Mouse (Mus musculus): ENCODE data around the gene Myo1f. TPM values are rescaled to one million over a fixed set of nuclear protein-coding genes. Genes with fewer than 3 reads are reported as not detected.

The Myo1f gene
- polyA plus RNA-seq, 1 experiment from 2014 or later: 1.9 TPM

GRCm38 (mm10) chr17:33629487-33630125, 74.1 kb downstream of the Myo1f start:
- Histone ChIP-seq H3K9me3 (no peaks in the 10 kb centered on the region), H3K4me3 (replicated peaks) (peak overlapping the region; percentile 53), H3K27me3 (no peaks in the 10 kb centered on the region), H3K36me3 (peaks cover 41% of the 10 kb centered on the region), H3K27ac (peak overlapping the region; percentile 96), H3K9ac (replicated peaks) (peak overlapping the region; percentile 68), H3K4me1 (replicated peaks) (peaks cover 17% of the 10 kb centered on the region), H3K4me2 (peak overlapping the region; percentile 71)
- 71% methylated on average over 12 of the region's 12 CpGs for WGBS
- 0 out of 2 replicates have a peak, but pooled peaks have one; percentile 29 for ATAC-seq (ENCODE audit: insufficient number of reproducible peaks, insufficient read depth, low FRiP score, low TSS enrichment, low read depth)

- WGBS: 84% methylated on average over 13 of the region's 13 CpGs
- Histone ChIP-seq H3K4me1 (replicated peaks) (peaks cover 17% of the 10 kb centered on the region), H3K4me3 (replicated peaks) (peak overlapping the region; percentile 53; the same call in 1 of the 2 replicates), H3K9me3 (no peaks in the 10 kb centered on the region), H3K27ac (no peak overlapping the region), H3K9ac (replicated peaks) (no peak overlapping the region; the same call in 1 of the 2 replicates), H3K4me2 (peak overlapping the region; percentile 71), H3K36me3 (peaks cover 41% of the 10 kb centered on the region), H3K27me3 (no peaks in the 10 kb centered on the region)
- ATAC-seq (ENCODE audit: insufficient number of reproducible peaks, insufficient read depth, low FRiP score, low TSS enrichment, low read depth): no peak
Measured at GRCm38 (mm10) chr17:33630171-33630895, 74.8 kb downstream of the Myo1f start.

- Histone ChIP-seq H3K27me3 (no peaks in the 10 kb centered on the region), H3K4me1 (replicated peaks) (peaks cover 17% of the 10 kb centered on the region), H3K4me2 (no peak overlapping the region), H3K9ac (replicated peaks) (no peak overlapping the region), H3K4me3 (replicated peaks) (no peak overlapping the region), H3K27ac (no peak overlapping the region), H3K9me3 (no peaks in the 10 kb centered on the region), H3K36me3 (peaks cover 41% of the 10 kb centered on the region)
- ATAC-seq (ENCODE audit: insufficient number of reproducible peaks, insufficient read depth, low FRiP score, low TSS enrichment, low read depth): no peak
- 94% methylated on average over 9 of the region's 9 CpGs for WGBS
Measured at GRCm38 (mm10) chr17:33631236-33631635, 75.7 kb downstream of the Myo1f start.

DNA sequence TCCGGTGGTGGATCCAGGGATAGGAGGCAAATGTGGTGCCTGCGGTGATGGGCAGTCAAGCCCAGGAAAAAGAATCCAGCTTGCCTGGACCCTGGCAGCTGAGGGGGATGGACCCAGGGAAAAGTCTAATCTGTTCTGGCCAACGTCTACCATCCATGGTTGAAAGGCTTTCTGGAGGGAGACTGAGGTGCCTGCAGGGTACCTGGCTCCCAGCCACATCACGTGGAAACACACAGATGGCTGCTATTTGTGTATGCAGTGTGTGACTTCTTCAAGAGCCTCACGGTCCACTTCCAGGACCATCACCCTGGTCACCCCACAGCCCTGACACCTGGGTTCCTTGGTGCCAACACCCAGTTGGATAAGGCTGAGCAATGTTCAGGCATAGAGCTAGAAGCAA, 76.3 kb downstream of the Myo1f start:
- no peaks in the 10 kb centered on the region for H3K9me3 ChIP-seq
- H3K27me3 ChIP-seq: no peaks in the 10 kb centered on the region
- peaks cover 17% of the 10 kb centered on the region for H3K4me1 ChIP-seq (replicated peaks)
- no peak overlapping the region for H3K27ac ChIP-seq
- H3K4me2 ChIP-seq: no peak overlapping the region
- no peak overlapping the region for H3K4me3 ChIP-seq (replicated peaks)
- WGBS: 90% methylated on average over 5 of the region's 5 CpGs
- peaks cover 44% of the 10 kb centered on the region for H3K36me3 ChIP-seq
- no peak overlapping the region for H3K9ac ChIP-seq (replicated peaks)
- no peak for ATAC-seq (ENCODE audit: insufficient number of reproducible peaks, insufficient read depth, low FRiP score, low TSS enrichment, low read depth)

- no peak overlapping the region for H3K4me3 ChIP-seq (replicated peaks)
- no peak for ATAC-seq (ENCODE audit: insufficient number of reproducible peaks, insufficient read depth, low FRiP score, low TSS enrichment, low read depth)
- H3K4me1 ChIP-seq (replicated peaks): no peaks in the 10 kb centered on the region
- WGBS: 91% methylated on average over 2 of the region's 2 CpGs
- H3K9ac ChIP-seq (replicated peaks): no peak overlapping the region
- no peaks in the 10 kb centered on the region for H3K27me3 ChIP-seq
- H3K9me3 ChIP-seq: no peaks in the 10 kb centered on the region
- H3K27ac ChIP-seq: no peak overlapping the region
- H3K36me3 ChIP-seq: peaks cover 55% of the 10 kb centered on the region
- no peak overlapping the region for H3K4me2 ChIP-seq
Measured at GRCm38 (mm10) chr17:33637038-33637437, 81.5 kb downstream of the Myo1f start.

DNA sequence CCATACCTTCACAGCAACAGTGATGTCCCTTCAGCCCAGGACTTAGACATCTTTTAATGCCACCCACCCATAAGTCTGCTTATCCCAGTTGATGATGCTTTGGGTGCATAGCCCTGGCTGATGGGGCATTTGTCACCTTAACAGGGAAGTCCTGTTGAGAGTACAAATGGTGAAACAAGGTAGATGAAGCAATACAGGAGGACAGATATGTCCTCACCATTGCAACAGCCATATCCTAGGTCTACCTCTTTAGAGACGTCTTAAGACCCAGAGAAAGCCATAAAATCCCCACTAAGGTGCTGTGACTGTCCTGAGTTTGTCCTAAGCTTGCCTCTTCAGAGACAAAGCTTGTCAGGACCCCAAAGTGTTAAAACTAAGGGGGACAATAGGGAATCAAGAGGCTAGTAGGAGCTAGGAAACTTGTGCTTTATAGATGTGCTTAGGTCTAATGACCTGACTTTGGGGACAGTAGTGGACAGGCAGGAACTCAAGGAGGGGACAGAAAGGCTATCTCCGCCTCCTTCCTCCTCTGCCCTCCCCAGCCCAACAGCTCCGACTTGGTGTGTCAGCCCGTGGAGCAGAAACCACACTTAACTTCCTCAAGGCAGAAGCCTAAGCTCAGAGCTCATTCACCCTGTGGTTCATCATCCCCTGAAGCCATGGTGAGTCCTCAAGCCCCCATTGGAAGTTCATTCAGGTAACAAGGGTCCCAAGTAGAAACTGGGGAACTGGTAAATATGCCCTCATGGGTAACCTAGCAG, 82.2 kb downstream of the Myo1f start, which contains the start of gene Pram1:
Gene Pram1 (plus strand): TSS at position 541 of the 761 bp plus-strand sequence.
- Histone ChIP-seq H3K4me2 (no peak within 1 kb of the TSS), H3K27ac (no peak within 1 kb of the TSS), H3K4me1 (replicated peaks) (no peaks in the 10 kb centered on the region), H3K4me3 (replicated peaks) (no peak within 1 kb of the TSS), H3K9me3 (no peaks in the 10 kb centered on the region), H3K36me3 (peaks cover 55% of the 10 kb centered on the region; the same call in 1 of the 2 replicates), H3K9ac (replicated peaks) (no peak within 1 kb of the TSS), H3K27me3 (no peaks in the 10 kb centered on the region)
- 83% methylated on average over 4 of the region's 4 CpGs for WGBS
- ATAC-seq (ENCODE audit: insufficient number of reproducible peaks, insufficient read depth, low FRiP score, low TSS enrichment, low read depth): no peak

GRCm38 (mm10) chr17:33639743-33640142, 84.2 kb downstream of the Myo1f start:
- Histone ChIP-seq H3K36me3 (peaks cover 63% of the 10 kb centered on the region), H3K9me3 (no peaks in the 10 kb centered on the region), H3K4me3 (replicated peaks) (no peak overlapping the region), H3K27me3 (no peaks in the 10 kb centered on the region), H3K9ac (replicated peaks) (no peak overlapping the region), H3K4me1 (replicated peaks) (no peaks in the 10 kb centered on the region), H3K4me2 (no peak overlapping the region), H3K27ac (no peak overlapping the region)
- no peak for ATAC-seq (ENCODE audit: insufficient number of reproducible peaks, insufficient read depth, low FRiP score, low TSS enrichment, low read depth)
- WGBS: 65% methylated on average over 6 of the region's 6 CpGs

DNA sequence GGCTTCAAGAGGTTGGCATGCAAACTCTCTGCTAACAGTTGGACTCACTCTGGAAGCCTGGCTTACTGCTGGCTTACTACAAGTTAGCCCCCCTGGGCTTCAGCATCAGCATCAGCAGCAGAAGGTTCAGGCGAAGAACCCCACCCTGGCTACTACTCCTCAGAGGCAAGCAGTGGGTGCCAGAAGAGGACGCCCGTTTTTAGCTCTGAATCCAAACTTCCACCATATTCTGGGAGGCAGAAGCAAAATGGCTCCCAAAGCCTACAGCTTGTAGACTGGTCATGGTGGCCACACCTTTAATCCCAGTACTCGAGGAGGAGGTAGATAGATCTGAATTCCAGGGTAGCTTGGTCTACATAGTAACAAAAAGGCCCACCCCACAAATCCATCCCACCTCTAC, 88.6 kb downstream of the Myo1f start:
- H3K4me3 ChIP-seq (replicated peaks): no peak overlapping the region
- H3K9me3 ChIP-seq: no peaks in the 10 kb centered on the region
- H3K9ac ChIP-seq (replicated peaks): no peak overlapping the region
- H3K4me1 ChIP-seq (replicated peaks): no peaks in the 10 kb centered on the region
- 94% methylated on average over 4 of the region's 4 CpGs for WGBS
- no peaks in the 10 kb centered on the region for H3K27me3 ChIP-seq
- H3K36me3 ChIP-seq: peaks cover 81% of the 10 kb centered on the region
- H3K4me2 ChIP-seq: no peak overlapping the region
- no peak overlapping the region for H3K27ac ChIP-seq
- ATAC-seq (ENCODE audit: insufficient number of reproducible peaks, insufficient read depth, low FRiP score, low TSS enrichment, low read depth): no peak

- no peak overlapping the region for H3K27ac ChIP-seq
- H3K4me2 ChIP-seq: no peak overlapping the region
Measured at GRCm38 (mm10) chr17:33645073-33645472, 89.6 kb downstream of the Myo1f start.

GRCm38 (mm10) chr17:33649781-33650475, 94.4 kb downstream of the Myo1f start:
- no peaks in the 10 kb centered on the region for H3K9me3 ChIP-seq
- WGBS: 97% methylated on average over 34 of the region's 34 CpGs
- H3K27me3 ChIP-seq: no peaks in the 10 kb centered on the region
- no peak overlapping the region for H3K9ac ChIP-seq (replicated peaks)
- no peak overlapping the region for H3K4me2 ChIP-seq
- no peaks in the 10 kb centered on the region for H3K4me1 ChIP-seq (replicated peaks)
- H3K4me3 ChIP-seq (replicated peaks): no peak overlapping the region
- peak; percentile 50; the same call in 1 of the 2 replicates for ATAC-seq (ENCODE audit: insufficient number of reproducible peaks, insufficient read depth, low FRiP score, low TSS enrichment, low read depth)
- no peak overlapping the region for H3K27ac ChIP-seq
- H3K36me3 ChIP-seq: peaks cover 98% of the 10 kb centered on the region

More at GRCm38 (mm10) chr17:33645073-33645472, 89.6 kb downstream of the Myo1f start:
- no peak for ATAC-seq (ENCODE audit: insufficient number of reproducible peaks, insufficient read depth, low FRiP score, low TSS enrichment, low read depth)
- Histone ChIP-seq H3K9ac (replicated peaks) (no peak overlapping the region), H3K4me3 (replicated peaks) (no peak overlapping the region), H3K4me1 (replicated peaks) (no peaks in the 10 kb centered on the region), H3K36me3 (peaks cover 89% of the 10 kb centered on the region), H3K9me3 (no peaks in the 10 kb centered on the region), H3K27me3 (no peaks in the 10 kb centered on the region)
- WGBS: 97% methylated on average over 8 of the region's 8 CpGs

Measured in limb, embryonic 12.5 days (tissue).